Mouse (Mus musculus) embryonic facial prominence, embryonic 11.5 days (tissue): Measurements from ENCODE around the gene Tbck. TPM values are rescaled to one million over a fixed set of nuclear protein-coding genes. Genes with fewer than 3 reads are reported as not detected.

ENCODE experiments used
- ATAC-seq: fragments of 200-750 bp; cut with Nextera tagmentation; replicated peaks from 2 replicates; pipeline ENCODE4 v1.8.0; 2017; ENCODE audit warnings: low read depth; ENCODE audit not compliant: insufficient number of reproducible peaks, low FRiP score, low TSS enrichment
- DNase-seq: peaks from one replicate; pipeline ENCODE4 v3.0.0-alpha.2; 2015; ENCODE audit warnings: low spot score
- H3K27ac ChIP-seq: fragments of 300-500 bp; sonication (generic); replicated peaks from 2 replicates; pipeline ENCODE4 v1.5.1; 2014; ENCODE audit warnings: mild to moderate bottlenecking, low read depth, low read length, control low read depth
- H3K27me3 ChIP-seq: fragments of 300-500 bp; sonication (generic); 2 replicates; pipeline ENCODE4 v1.6.1; 2014; ENCODE audit warnings: mild to moderate bottlenecking, low read length, moderate library complexity, mixed read lengths; ENCODE audit not compliant: control insufficient read depth, insufficient read depth
- H3K36me3 ChIP-seq: fragments of 300-500 bp; sonication (generic); replicated peaks from 2 replicates; pipeline ENCODE4 v1.6.1; 2014; ENCODE audit warnings: low read depth, mild to moderate bottlenecking, low read length, moderate library complexity, mixed read lengths; ENCODE audit not compliant: control insufficient read depth, insufficient read depth
- H3K4me1 ChIP-seq: fragments of 300-500 bp; sonication (generic); 2 replicates; pipeline ENCODE4 v1.6.1; 2014; ENCODE audit warnings: low read length, mixed read lengths; ENCODE audit not compliant: control insufficient read depth, insufficient read depth
- H3K4me2 ChIP-seq: fragments of 300-500 bp; sonication (generic); 2 replicates; pipeline ENCODE4 v1.6.1; 2014; ENCODE audit warnings: low read depth, mild to moderate bottlenecking, control low read depth, low read length, moderate library complexity
- H3K4me3 ChIP-seq: fragments of 300-500 bp; sonication (generic); 2 replicates; pipeline ENCODE4 v1.5.1; 2014; ENCODE audit warnings: low read depth, low read length, control low read depth
- H3K9ac ChIP-seq: fragments of 300-500 bp; sonication (generic); replicated peaks from 2 replicates; pipeline ENCODE4 v1.6.1; 2014; ENCODE audit warnings: mild to moderate bottlenecking, control low read depth, low read length
- H3K9me3 ChIP-seq: fragments of 300-500 bp; sonication (generic); replicated peaks from 2 replicates; pipeline ENCODE4 v1.6.1; 2016; ENCODE audit warnings: mild to moderate bottlenecking, low read length, inconsistent platforms, mixed read lengths; ENCODE audit not compliant: control insufficient read depth
- WGBS: fragments of 180-500 bp; shearing (Covaris S2); extraction: QIAGEN DNeasy Blood & Tissue Kit; methylation state at CpG from one replicate; pipeline ENCODE4 v1.1.7; 2014; 5-methylcytosine and 5-hydroxymethylcytosine counted together
- polyA plus RNA-seq: library from polyadenylated mRNA; unstranded; fragments of >200 nt; fragmentation: Nextera tagmentation; extraction: Ambion mirVana; gene quantifications from 2 replicates; pipeline ENCODE4 v1.2.1, GENCODE M21; 2014

The Tbck gene
- polyA plus RNA-seq, result 23.0 and 25.3 TPM in 2 replicates

DNA sequence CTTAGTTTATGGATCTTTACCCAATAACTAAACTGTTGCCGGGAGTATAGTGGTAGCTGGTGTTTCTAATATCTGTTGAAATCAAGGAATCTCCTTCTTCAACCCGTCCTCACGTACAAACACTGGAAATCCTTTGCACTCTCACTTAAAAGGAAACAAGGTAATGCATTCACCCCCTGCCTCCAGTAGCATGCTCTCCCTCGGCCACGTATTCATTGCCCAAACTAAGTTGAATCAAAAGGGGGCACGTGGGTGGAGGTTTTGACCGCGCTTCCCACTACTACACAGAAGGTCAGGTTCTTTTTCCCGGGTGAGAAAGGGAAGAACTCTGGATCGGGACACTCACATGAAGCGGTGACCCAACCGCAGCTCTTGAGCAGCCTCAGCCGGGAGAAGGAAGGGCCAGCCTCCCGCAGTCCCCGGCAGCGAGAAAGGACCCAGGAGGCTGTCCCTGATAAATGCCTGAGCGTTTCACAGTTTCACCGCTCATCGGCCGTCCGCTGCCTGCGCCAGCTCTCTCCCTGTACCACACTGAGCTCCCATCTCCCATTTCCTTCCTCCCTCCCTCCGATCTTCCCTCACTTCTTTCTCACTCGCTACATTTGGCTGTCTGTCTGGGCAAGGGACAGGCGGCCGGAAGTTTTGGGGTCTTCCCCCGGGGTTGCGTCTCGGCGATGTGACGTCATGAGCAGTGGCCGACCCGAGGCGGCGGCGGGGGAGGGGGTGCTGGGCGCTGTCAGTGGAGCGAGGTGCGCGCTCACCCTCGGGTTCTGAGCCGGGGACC lies at the start of gene Tbck:
Gene Tbck, plus strand, starts transcription at position 698 of the 784 bp plus-strand sequence.
- Histone ChIP-seq H3K27ac (peak within 1 kb of the TSS; percentile 80), H3K4me1 (no peaks in the 10 kb centered on the region), H3K4me3 (peak within 1 kb of the TSS; percentile 62), H3K27me3 (no peaks in the 10 kb centered on the region), H3K36me3 (no peaks in the 10 kb centered on the region; the same call in 1 of the 2 replicates), H3K4me2 (peak within 1 kb of the TSS; percentile 67), H3K9ac (peak within 1 kb of the TSS; percentile 88), H3K9me3 (no peaks in the 10 kb centered on the region)
- WGBS, result under 1% methylated on average over 40 of the region's 42 CpGs
- peak; percentile 93 for ATAC-seq
- peak; percentile 92 for DNase-seq

DNA sequence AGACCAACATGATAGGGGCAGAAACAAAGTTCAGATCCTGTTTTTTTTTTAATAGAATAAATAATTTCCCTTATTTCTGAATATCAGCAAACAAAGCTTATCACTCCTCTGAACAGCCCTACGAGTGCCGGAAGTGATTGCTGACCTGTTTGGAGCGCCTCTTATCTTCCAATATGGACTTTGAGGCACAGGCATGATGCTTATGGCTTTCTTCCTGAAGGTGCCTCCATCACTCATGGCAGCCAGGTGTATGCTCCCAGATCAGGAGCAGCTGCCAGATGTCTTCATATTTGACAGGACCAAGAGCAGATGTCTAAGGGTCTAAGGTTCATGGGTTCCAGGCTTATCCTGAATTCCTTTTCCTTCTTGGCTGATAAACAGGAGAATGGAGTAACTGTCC lies 46.9 kb upstream of the Tbck start:
- Histone ChIP-seq H3K9me3 (no peaks in the 10 kb centered on the region), H3K9ac (no peak overlapping the region), H3K27ac (no peak overlapping the region), H3K36me3 (no peaks in the 10 kb centered on the region), H3K4me1 (no peaks in the 10 kb centered on the region), H3K27me3 (no peaks in the 10 kb centered on the region), H3K4me3 (no peak overlapping the region), H3K4me2 (no peak overlapping the region)
- WGBS, result 88% methylated on average over 3 of the region's 3 CpGs
- DNase-seq (no peak), ATAC-seq (no peak)

DNA sequence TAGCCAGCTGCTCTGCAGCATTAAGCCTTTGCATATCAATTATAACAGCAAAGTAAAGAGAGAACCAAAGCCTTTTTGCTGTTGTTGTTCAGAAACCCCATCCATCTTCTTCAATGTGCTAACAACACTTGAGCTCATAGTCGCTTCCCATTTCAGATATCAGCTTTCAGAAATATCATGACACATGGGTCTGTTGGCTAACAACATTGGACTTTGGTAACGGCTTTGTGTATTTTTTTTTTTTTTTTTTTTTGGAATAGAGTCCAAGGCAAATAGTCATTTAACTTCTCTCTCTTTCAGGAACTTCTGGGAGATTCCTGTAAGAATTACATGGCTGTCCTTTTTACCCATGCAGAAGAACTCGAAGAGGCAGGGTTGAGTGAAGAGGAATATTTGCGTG lies 39.9 kb upstream of the Tbck start:
- Histone ChIP-seq H3K4me2 (no peak overlapping the region), H3K27ac (no peak overlapping the region), H3K9ac (no peak overlapping the region), H3K4me1 (no peaks in the 10 kb centered on the region), H3K27me3 (no peaks in the 10 kb centered on the region), H3K4me3 (no peak overlapping the region), H3K36me3 (no peaks in the 10 kb centered on the region), H3K9me3 (no peaks in the 10 kb centered on the region)
- no peak for ATAC-seq
- DNase-seq, result no peak
- 85% methylated on average over 4 of the region's 4 CpGs for WGBS

DNA sequence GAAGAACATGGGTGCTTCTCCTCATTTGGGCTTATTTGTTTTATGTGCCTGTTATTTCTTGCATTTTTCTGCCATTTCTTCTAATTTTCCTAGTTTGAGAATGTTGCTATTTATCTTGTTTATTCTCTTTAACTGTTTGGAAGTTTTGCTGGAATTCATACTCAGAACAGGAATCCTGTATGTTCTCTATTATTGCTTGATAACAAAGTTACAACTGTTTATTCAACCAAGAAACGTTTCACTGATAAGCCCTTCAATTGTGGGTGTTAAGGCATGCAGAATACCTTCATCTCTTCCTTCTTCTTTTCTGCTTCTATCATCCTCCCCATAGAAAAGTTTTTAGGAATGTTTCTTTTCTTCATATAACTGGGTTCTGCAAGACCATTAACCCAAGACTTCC lies 37.1 kb upstream of the Tbck start:
- Histone ChIP-seq H3K4me1 (no peaks in the 10 kb centered on the region), H3K27me3 (no peaks in the 10 kb centered on the region), H3K4me2 (no peak overlapping the region), H3K36me3 (no peaks in the 10 kb centered on the region), H3K4me3 (no peak overlapping the region), H3K27ac (no peak overlapping the region), H3K9ac (no peak overlapping the region), H3K9me3 (no peaks in the 10 kb centered on the region)
- ATAC-seq (no peak), DNase-seq (no peak)
- 63% methylated on average over 1 of the region's 1 CpGs for WGBS

DNA sequence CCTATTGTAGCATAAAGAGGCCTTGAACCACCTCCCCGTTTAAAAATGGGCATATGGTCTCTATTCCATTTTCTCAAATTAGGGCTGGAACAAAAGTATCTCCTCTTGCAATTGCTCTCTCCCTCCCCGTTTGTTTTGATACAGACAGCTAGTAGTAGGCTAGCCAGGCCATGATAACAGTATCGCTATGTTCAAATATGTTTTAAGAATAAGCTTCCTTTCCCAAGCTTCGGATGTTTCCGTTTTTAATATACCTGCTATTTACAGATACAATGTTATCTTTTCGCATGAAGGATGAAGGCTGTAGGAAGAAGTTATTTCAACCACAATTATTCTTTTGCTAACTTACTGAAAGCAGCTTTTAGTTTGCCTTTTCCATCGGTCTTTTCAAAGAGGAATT lies 34.6 kb upstream of the Tbck start:
- H3K9me3 ChIP-seq, result no peaks in the 10 kb centered on the region
- WGBS, result 86% methylated on average over 7 of the region's 7 CpGs
- ATAC-seq, result no peak
- H3K27ac ChIP-seq, result no peak overlapping the region
- no peaks in the 10 kb centered on the region for H3K4me1 ChIP-seq
- H3K4me3 ChIP-seq, result no peak overlapping the region
- H3K9ac ChIP-seq, result no peak overlapping the region
- no peak for DNase-seq
- H3K36me3 ChIP-seq, result no peaks in the 10 kb centered on the region
- H3K4me2 ChIP-seq, result no peak overlapping the region
- no peaks in the 10 kb centered on the region for H3K27me3 ChIP-seq

DNA sequence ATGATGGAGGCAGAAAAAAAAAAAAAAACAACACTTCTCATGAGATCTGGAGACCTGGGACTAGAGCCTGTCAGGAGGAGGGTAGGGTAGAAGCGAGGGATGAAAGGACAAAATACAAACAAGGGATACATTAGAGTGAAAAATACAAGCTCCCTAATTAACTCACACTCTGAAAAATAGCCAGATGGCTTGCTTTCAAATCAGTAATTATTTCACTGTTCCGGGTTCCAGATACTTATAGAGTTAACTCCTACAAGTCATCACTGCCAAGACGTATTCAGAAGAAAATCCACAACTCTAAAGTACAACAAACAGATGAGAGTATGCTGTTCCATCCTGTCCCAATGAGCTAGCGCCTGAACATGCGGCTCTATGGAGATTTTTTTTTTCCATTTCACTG lies 33.8 kb upstream of the Tbck start:
- Histone ChIP-seq H3K9me3 (no peaks in the 10 kb centered on the region), H3K36me3 (no peaks in the 10 kb centered on the region), H3K27me3 (no peaks in the 10 kb centered on the region), H3K4me2 (no peak overlapping the region), H3K4me3 (no peak overlapping the region), H3K27ac (no peak overlapping the region), H3K9ac (no peak overlapping the region), H3K4me1 (no peaks in the 10 kb centered on the region)
- DNase-seq, result no peak
- no peak for ATAC-seq
- WGBS, result 87% methylated on average over 5 of the region's 5 CpGs

DNA sequence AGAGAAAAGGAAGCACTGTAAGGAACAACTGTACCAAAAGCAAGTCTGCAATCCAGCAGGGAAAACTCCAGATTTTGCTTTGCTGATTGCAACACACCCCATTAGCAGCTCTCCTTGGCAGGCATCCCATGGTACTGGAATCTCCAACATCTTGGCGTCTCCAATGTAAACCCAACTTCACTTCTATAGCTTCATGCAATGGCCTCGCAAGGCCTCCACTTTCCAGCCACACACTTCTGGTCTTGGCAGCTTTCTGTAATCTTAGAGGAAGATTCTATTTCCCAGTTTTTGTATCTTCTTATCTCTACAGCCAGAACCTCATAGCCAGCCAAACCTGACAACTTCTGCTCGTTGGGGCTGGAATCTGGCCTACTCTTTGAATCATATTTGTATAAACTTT lies 32.2 kb upstream of the Tbck start:
- Histone ChIP-seq H3K9ac (no peak overlapping the region), H3K4me1 (no peaks in the 10 kb centered on the region), H3K9me3 (no peaks in the 10 kb centered on the region), H3K27ac (no peak overlapping the region), H3K27me3 (no peaks in the 10 kb centered on the region), H3K4me2 (no peak overlapping the region), H3K36me3 (no peaks in the 10 kb centered on the region), H3K4me3 (no peak overlapping the region)
- DNase-seq, result no peak
- 84% methylated on average over 3 of the region's 3 CpGs for WGBS
- no peak for ATAC-seq

DNA sequence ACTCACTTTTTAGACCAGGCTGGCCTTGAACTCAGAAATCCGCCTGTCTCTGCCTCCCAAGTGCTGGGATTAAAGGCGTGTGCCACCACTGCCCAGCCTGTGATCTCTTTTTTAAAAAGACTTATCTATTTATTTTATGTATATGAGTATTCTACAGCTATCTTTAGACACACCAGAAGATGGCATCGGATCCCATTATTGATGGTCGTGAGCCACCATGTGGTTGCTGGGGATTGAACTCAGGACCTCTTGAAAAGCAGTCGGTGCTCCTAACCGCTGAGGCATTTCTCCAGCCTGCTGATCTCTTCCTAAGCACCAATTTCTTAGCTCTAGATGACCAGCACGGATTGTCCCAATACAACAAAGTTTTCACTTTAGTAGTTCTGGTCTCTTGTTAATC lies 30.0 kb upstream of the Tbck start:
- H3K4me1 ChIP-seq, result no peaks in the 10 kb centered on the region
- H3K9me3 ChIP-seq, result no peaks in the 10 kb centered on the region
- H3K36me3 ChIP-seq, result no peaks in the 10 kb centered on the region
- no peak for DNase-seq
- no peak overlapping the region for H3K9ac ChIP-seq
- no peaks in the 10 kb centered on the region for H3K27me3 ChIP-seq
- H3K27ac ChIP-seq, result no peak overlapping the region
- H3K4me3 ChIP-seq, result no peak overlapping the region
- H3K4me2 ChIP-seq, result no peak overlapping the region
- 88% methylated on average over 7 of the region's 7 CpGs for WGBS
- no peak for ATAC-seq
